Mouse (Mus musculus): Measurements from ENCODE around the gene Smap2. TPM values are rescaled to one million over a fixed set of nuclear protein-coding genes. Genes with fewer than 3 reads are reported as not detected.

Gene Smap2
- polyA plus RNA-seq, 1 experiment: 59.8 TPM

DNA sequence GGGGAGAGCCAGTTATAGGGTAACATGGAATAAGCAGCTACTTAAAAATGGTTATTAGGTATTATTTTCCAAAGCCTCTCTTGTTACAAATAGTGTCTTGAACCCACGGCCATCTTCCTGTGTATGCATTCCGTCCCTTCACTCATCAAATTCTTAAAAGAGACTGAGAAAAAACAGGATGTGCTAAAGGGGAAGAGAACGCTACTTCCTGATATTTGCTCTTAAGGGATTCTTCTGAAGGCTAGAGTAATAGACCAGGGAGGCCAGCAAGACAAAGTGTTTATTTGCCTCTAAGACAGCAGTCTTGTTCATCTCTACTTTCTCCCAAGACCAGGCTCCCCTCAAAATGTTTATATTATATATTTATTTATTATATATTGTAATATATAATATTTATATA is 1.2 kb upstream of the Smap2 start:
- DNase-seq (ENCODE audit: low read depth): no peak
- TF ChIP-seq CTCF (IDR thresholded peaks at IDR 0.05; ENCODE audit: borderline replicate concordance, extremely low read depth, insufficient read depth, insufficient read length) (no peak), POLR2A (IDR thresholded peaks at IDR 0.05; ENCODE audit: borderline replicate concordance, extremely low read depth, insufficient read depth, insufficient read length, poor library complexity, severe bottlenecking) (no peak)

- no peak for DNase-seq (ENCODE audit: low read depth)
- no peak for TF ChIP-seq POLR2A (IDR thresholded peaks at IDR 0.05; ENCODE audit: borderline replicate concordance, extremely low read depth, insufficient read depth, insufficient read length, poor library complexity, severe bottlenecking)
- no peak for TF ChIP-seq CTCF (IDR thresholded peaks at IDR 0.05; ENCODE audit: borderline replicate concordance, extremely low read depth, insufficient read depth, insufficient read length)
These were observed 787 bp downstream of the Smap2 start for GRCm38 (mm10) chr4:121016021-121016898.

DNA sequence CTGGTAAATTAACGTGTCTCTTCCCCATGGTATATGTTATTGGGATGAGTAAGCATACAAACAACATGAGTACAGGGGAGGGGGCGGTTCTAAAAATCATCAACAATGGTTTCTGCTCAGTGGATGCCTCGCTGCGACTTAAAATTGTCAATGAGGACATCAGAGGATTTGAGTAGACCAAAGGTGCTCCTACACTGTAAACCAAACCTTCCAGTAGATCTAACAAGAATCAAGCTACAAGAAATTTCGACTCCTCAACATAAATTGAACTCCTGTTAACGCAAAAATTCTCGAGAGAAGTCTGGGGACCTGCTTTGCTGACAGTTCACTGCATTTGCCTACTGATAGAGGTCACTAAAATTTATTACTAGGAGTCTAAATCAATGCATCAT is 1.8 kb downstream of the Smap2 start:
- no peak for DNase-seq (ENCODE audit: low read depth)
- no peak for TF ChIP-seq CTCF (IDR thresholded peaks at IDR 0.05; ENCODE audit: borderline replicate concordance, extremely low read depth, insufficient read depth, insufficient read length)
- no peak for TF ChIP-seq POLR2A (IDR thresholded peaks at IDR 0.05; ENCODE audit: borderline replicate concordance, extremely low read depth, insufficient read depth, insufficient read length, poor library complexity, severe bottlenecking)

- TF ChIP-seq CTCF (IDR thresholded peaks at IDR 0.05; ENCODE audit: borderline replicate concordance, extremely low read depth, insufficient read depth, insufficient read length) (no peak), POLR2A (IDR thresholded peaks at IDR 0.05; ENCODE audit: borderline replicate concordance, extremely low read depth, insufficient read depth, insufficient read length, poor library complexity, severe bottlenecking) (no peak)
- DNase-seq (ENCODE audit: low read depth): no peak
These were observed 2.3 kb downstream of the Smap2 start for GRCm38 (mm10) chr4:121014594-121015267.

DNA sequence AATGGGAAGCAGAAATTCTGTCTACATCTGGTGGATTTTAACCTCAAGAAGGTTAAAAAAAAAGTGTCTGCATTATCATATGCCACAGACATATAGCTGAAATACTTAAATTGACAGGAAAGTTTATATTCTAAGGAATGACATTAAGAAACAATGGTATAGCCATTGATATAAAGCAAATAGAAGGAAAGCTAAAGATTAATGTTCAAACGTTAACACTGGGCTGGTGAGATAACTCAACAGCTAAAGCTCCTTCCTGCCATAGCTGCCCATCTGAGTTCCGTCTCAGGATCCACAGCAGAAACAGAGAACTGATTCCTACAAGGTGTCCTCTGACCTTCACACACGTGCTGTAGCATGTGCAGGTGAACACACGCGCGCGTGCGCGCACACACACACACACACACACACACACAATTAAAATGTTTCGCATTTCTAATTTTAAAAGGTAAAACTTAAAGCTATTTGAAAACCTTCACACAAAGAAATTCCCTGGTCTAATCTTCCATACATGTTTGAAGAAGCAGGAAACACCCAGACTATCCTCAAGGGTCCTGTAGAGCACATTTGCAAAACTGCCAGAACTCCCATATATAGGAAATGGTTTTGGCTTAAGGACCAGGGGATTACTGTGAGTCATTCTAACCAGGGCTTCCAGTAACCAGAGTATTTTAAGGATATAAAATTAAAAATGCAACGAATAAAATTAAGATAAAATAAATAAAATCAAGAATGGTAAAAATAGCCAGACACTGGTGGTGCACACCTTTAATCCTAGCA is 6.1 kb downstream of the Smap2 start:
- DNase-seq (ENCODE audit: low read depth): no peak
- TF ChIP-seq POLR2A (IDR thresholded peaks at IDR 0.05; ENCODE audit: borderline replicate concordance, extremely low read depth, insufficient read depth, insufficient read length, poor library complexity, severe bottlenecking) (no peak), CTCF (IDR thresholded peaks at IDR 0.05; ENCODE audit: borderline replicate concordance, extremely low read depth, insufficient read depth, insufficient read length) (no peak)

- TF ChIP-seq CTCF (IDR thresholded peaks at IDR 0.05; ENCODE audit: borderline replicate concordance, extremely low read depth, insufficient read depth, insufficient read length) (no peak), POLR2A (IDR thresholded peaks at IDR 0.05; ENCODE audit: borderline replicate concordance, extremely low read depth, insufficient read depth, insufficient read length, poor library complexity, severe bottlenecking) (no peak)
These were observed 7.9 kb downstream of the Smap2 start for GRCm38 (mm10) chr4:121009151-121009550.

GRCm38 (mm10) chr4:121008071-121008745 is 8.8 kb downstream of the Smap2 start:
- no peak for TF ChIP-seq CTCF (IDR thresholded peaks at IDR 0.05; ENCODE audit: borderline replicate concordance, extremely low read depth, insufficient read depth, insufficient read length)
- TF ChIP-seq POLR2A (IDR thresholded peaks at IDR 0.05; ENCODE audit: borderline replicate concordance, extremely low read depth, insufficient read depth, insufficient read length, poor library complexity, severe bottlenecking): no peak
- no peak for DNase-seq (ENCODE audit: low read depth)

More at GRCm38 (mm10) chr4:121009151-121009550, 7.9 kb downstream of the Smap2 start:
- no peak for DNase-seq (ENCODE audit: low read depth)

- no peak for TF ChIP-seq POLR2A (IDR thresholded peaks at IDR 0.05; ENCODE audit: borderline replicate concordance, extremely low read depth, insufficient read depth, insufficient read length, poor library complexity, severe bottlenecking)
- DNase-seq (ENCODE audit: low read depth): no peak
These were observed 10.0 kb downstream of the Smap2 start for GRCm38 (mm10) chr4:121007006-121007405.

DNA sequence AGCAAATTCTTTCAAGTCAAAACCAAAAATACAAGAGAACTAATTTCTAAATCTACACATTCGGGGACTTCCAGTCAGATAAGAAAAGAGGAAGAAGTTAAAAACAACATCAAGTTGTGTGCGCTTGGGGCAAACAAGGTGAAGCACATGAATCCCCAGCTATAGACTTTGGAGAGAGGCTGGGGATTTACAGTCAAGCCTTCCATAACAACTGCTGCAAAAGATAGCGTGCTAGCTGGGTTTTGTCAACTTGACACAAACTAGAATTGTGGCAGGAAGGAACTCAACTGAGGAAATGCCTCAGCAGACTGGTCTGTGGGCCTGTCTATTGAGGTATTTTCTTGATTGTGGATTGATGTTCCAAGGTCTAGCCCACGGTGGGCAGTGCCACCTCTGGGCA is 12.4 kb downstream of the Smap2 start:
- no peak for DNase-seq (ENCODE audit: low read depth)
- TF ChIP-seq POLR2A (IDR thresholded peaks at IDR 0.05; ENCODE audit: borderline replicate concordance, extremely low read depth, insufficient read depth, insufficient read length, poor library complexity, severe bottlenecking) (no peak), CTCF (IDR thresholded peaks at IDR 0.05; ENCODE audit: borderline replicate concordance, extremely low read depth, insufficient read depth, insufficient read length) (no peak)

- peak; percentile 91 for DNase-seq (ENCODE audit: low read depth)
- TF ChIP-seq POLR2A (IDR thresholded peaks at IDR 0.05; ENCODE audit: borderline replicate concordance, extremely low read depth, insufficient read depth, insufficient read length, poor library complexity, severe bottlenecking) (no peak), CTCF (IDR thresholded peaks at IDR 0.05; ENCODE audit: borderline replicate concordance, extremely low read depth, insufficient read depth, insufficient read length) (no peak)
These were observed 13.4 kb downstream of the Smap2 start for GRCm38 (mm10) chr4:121003611-121004091.

Measured in brain, embryonic 14.5 days (tissue).